8 mouse cellular contexts compared by ENCODE assay signal in the genomic region with DNA sequence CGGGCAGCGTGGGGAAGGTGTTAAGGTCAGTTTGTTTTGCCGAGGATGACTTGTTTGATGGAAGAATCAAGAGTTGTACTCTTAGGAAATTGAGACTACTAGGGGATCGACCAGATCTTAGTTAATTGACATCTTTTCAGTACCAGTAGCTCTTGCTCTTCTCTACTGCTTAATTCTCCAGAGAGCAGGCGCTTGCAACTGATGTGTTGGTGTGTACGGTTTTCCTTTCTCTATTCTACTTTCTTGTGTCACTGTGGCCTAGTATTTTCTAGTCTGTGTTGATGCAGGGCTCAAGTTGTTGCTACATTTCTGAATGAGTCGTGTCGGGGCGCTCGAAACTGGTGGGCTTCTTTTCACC. TPM values are rescaled to one million over a fixed set of nuclear protein-coding genes. Genes with fewer than 3 reads are reported as not detected.
DNase-seq lines count a peak whose midpoint lies in the region; ATAC-seq and TF ChIP-seq lines count a peak whose summit lies in the region.

No protein-coding gene starts in this region.

- TF ChIP-seq POLR2A in kidney, adult 2 months (IDR thresholded peaks at IDR 0.05; ENCODE audit: low read depth, low read length) = no peak

- H3K9me3 ChIP-seq in hindbrain, embryonic 12.5 days (replicated peaks) = no peaks in the 10 kb centered on the region
- H3K9me3 ChIP-seq in midbrain, embryonic 13.5 days = no peaks in the 10 kb centered on the region

- H3K9ac ChIP-seq in hindbrain, embryonic 12.5 days = peak overlapping the region; percentile 97
- H3K9ac ChIP-seq in midbrain, embryonic 13.5 days (replicated peaks) = peak overlapping the region; percentile 94

- no peak for TF ChIP-seq CTCF in kidney, adult 2 months (conservative IDR thresholded peaks at IDR 0.05; ENCODE audit: insufficient read depth, insufficient read length, low read depth, low read length)

- H3K4me1 ChIP-seq in kidney, adult 2 months (ENCODE audit: control insufficient read depth, insufficient read depth, low read length) = peaks cover 10% of the 10 kb centered on the region; the same call in 1 of the 2 replicates
- peaks cover 13% of the 10 kb centered on the region for H3K4me1 ChIP-seq in hindbrain, embryonic 12.5 days
- peaks cover 27% of the 10 kb centered on the region for H3K4me1 ChIP-seq in midbrain, embryonic 13.5 days (replicated peaks)

- DNase-seq in kidney, adult 2 months = no peak
- DNase-seq in kidney, adult 8-10 months = no peak
- DNase-seq in left cerebral cortex, postnatal 14 days (ENCODE audit: low spot score in 2 of 2) = no peak
- DNase-seq in layer of hippocampus, adult 9-11 months = no peak

- H3K27ac ChIP-seq in kidney, adult 2 months (ENCODE audit: insufficient read depth, low read depth, low read length) = peak overlapping the region; percentile 59
- H3K27ac ChIP-seq in hindbrain, embryonic 12.5 days = peak overlapping the region; percentile 99; the same call in 1 of the 2 replicates
- peak overlapping the region; percentile 98 for H3K27ac ChIP-seq in midbrain, embryonic 13.5 days

- peak overlapping the region; percentile 78 for H3K4me2 ChIP-seq in hindbrain, embryonic 12.5 days (replicated peaks)
- peak overlapping the region; percentile 81 for H3K4me2 ChIP-seq in midbrain, embryonic 13.5 days (replicated peaks)

- intact Hi-C loops in left cerebral cortex, postnatal 14 days (cut with DNase I) = no loop called here

- H3K27me3 ChIP-seq in kidney, adult 2 months (replicated peaks; ENCODE audit: control insufficient read depth, insufficient read depth, low read length) = no peaks in the 10 kb centered on the region
- H3K27me3 ChIP-seq in hindbrain, embryonic 12.5 days = no peaks in the 10 kb centered on the region
- no peaks in the 10 kb centered on the region for H3K27me3 ChIP-seq in midbrain, embryonic 13.5 days

- no peaks in the 10 kb centered on the region for H3K36me3 ChIP-seq in kidney, adult 2 months (ENCODE audit: control insufficient read depth, insufficient read depth, low read length)
- no peaks in the 10 kb centered on the region for H3K36me3 ChIP-seq in hindbrain, embryonic 12.5 days
- H3K36me3 ChIP-seq in midbrain, embryonic 13.5 days = no peaks in the 10 kb centered on the region

- peak; percentile 4 for ATAC-seq in activated CD4-positive, CD25-positive, alpha-beta regulatory T cell, adult 4 months
- no peak for ATAC-seq in hindbrain, embryonic 12.5 days (ENCODE audit: low FRiP score)
- no peak for ATAC-seq in midbrain, embryonic 13.5 days
- ATAC-seq in erythroid progenitor cell, adult 5-6 weeks (replicated peaks; ENCODE audit: low FRiP score, poor library complexity, severe bottlenecking) = no peak

- H3K4me3 ChIP-seq in kidney, adult 2 months (ENCODE audit: insufficient read depth, low read depth, low read length) = peak overlapping the region; percentile 87
- peak overlapping the region; percentile 96 for H3K4me3 ChIP-seq in hindbrain, embryonic 12.5 days
- peak overlapping the region; percentile 96 for H3K4me3 ChIP-seq in midbrain, embryonic 13.5 days (replicated peaks)

- WGBS in kidney, adult 2 months = 6% methylated on average over 10 of the region's 10 CpGs
- 5% methylated on average over 10 of the region's 10 CpGs for WGBS in hindbrain, embryonic 12.5 days
- WGBS in midbrain, embryonic 13.5 days = 7% methylated on average over 10 of the region's 10 CpGs

RNA-seq across cellular contexts. Expression of a gene that starts 1.2 kb away (rescaled TPM):
- polyA plus RNA-seq in kidney, adult 2 months (2012; rRNA removed) = 7.6 and 12.0 TPM in 2 replicates
- polyA plus RNA-seq in activated CD4-positive, CD25-positive, alpha-beta regulatory T cell, adult 4 months (2017; shearing (Covaris generic)) = 1 to 10 TPM; 1.4 to 1.8 TPM
- 4.5 and 4.8 TPM in 2 replicates for polyA plus RNA-seq in hindbrain, embryonic 12.5 days (2016; fragmentation: Nextera tagmentation; extraction: Ambion mirVana)
- 5.1 and 7.8 TPM in 2 replicates for polyA plus RNA-seq in midbrain, embryonic 13.5 days (2015; fragmentation: Nextera tagmentation; extraction: Ambion mirVana)
- not detected in 2 replicates for total RNA-seq in erythroid progenitor cell, adult 5-6 weeks (2015; ENCODE audit: low replicate concordance)
- total RNA-seq in erythroid progenitor cell, adult 5-6 weeks (2017; ENCODE audit: low replicate concordance) = 1.2 TPM in 1 of 2 replicates, not detected in the other
- total RNA-seq in left cerebral cortex, postnatal 14 days (2021) = 10 to 100 TPM; 24.6 to 25.4 TPM

RNA-seq across cellular contexts. Expression of a gene that starts 3.7 kb away (rescaled TPM):
- 16.5 and 19.1 TPM in 2 replicates for polyA plus RNA-seq in kidney, adult 2 months (2012; rRNA removed)
- 10 to 100 TPM in 1 of 2 experiments, 1 to 10 TPM in 1; 9.4 to 11.7 TPM for polyA plus RNA-seq in activated CD4-positive, CD25-positive, alpha-beta regulatory T cell, adult 4 months (2017; shearing (Covaris generic))
- 27.3 and 29.0 TPM in 2 replicates for polyA plus RNA-seq in hindbrain, embryonic 12.5 days (2016; fragmentation: Nextera tagmentation; extraction: Ambion mirVana)
- polyA plus RNA-seq in midbrain, embryonic 13.5 days (2015; fragmentation: Nextera tagmentation; extraction: Ambion mirVana) = 25.4 and 27.6 TPM in 2 replicates
- total RNA-seq in erythroid progenitor cell, adult 5-6 weeks (2015; ENCODE audit: low replicate concordance) = 13.7 and 17.2 TPM in 2 replicates
- 10.1 and 10.3 TPM in 2 replicates for total RNA-seq in erythroid progenitor cell, adult 5-6 weeks (2017; ENCODE audit: low replicate concordance)
- 10 to 100 TPM; 64.7 to 71.2 TPM for total RNA-seq in left cerebral cortex, postnatal 14 days (2021)

RNA-seq across cellular contexts. Expression of a gene that starts 48.1 kb away (rescaled TPM):
- polyA plus RNA-seq in kidney, adult 2 months (2012; rRNA removed) = 0.52 and 0.58 TPM in 2 replicates
- polyA plus RNA-seq in activated CD4-positive, CD25-positive, alpha-beta regulatory T cell, adult 4 months (2017; shearing (Covaris generic)) = under 1 TPM; 0.14 to 0.19 TPM
- polyA plus RNA-seq in hindbrain, embryonic 12.5 days (2016; fragmentation: Nextera tagmentation; extraction: Ambion mirVana) = 10.6 and 11.1 TPM in 2 replicates
- 15.7 and 16.5 TPM in 2 replicates for polyA plus RNA-seq in midbrain, embryonic 13.5 days (2015; fragmentation: Nextera tagmentation; extraction: Ambion mirVana)
- total RNA-seq in erythroid progenitor cell, adult 5-6 weeks (2015; ENCODE audit: low replicate concordance) = not detected in 2 replicates
- not detected in 2 replicates for total RNA-seq in erythroid progenitor cell, adult 5-6 weeks (2017; ENCODE audit: low replicate concordance)
- total RNA-seq in left cerebral cortex, postnatal 14 days (2021) = 10 to 100 TPM; 11.6 to 13.5 TPM
